ENCODE assay signal across 7 mouse cellular contexts in genomic region chr14:121108439-121109115, GRCm38 (mm10).
DNase-seq lines count a peak whose midpoint lies in the region; ATAC-seq lines count a peak whose summit lies in the region.

No protein-coding gene starts in this region.

- H3K9me3 ChIP-seq in embryonic facial prominence, embryonic 15.5 days (replicated peaks), result no peaks in the 10 kb centered on the region
- H3K9me3 ChIP-seq in intestine, embryonic 16.5 days (ENCODE audit: control insufficient read depth, low read length), result no peaks in the 10 kb centered on the region
- H3K9me3 ChIP-seq in lung, embryonic 15.5 days, result no peaks in the 10 kb centered on the region

- no peak overlapping the region for H3K4me3 ChIP-seq in embryonic facial prominence, embryonic 15.5 days (replicated peaks)
- H3K4me3 ChIP-seq in intestine, embryonic 16.5 days (ENCODE audit: low read length), result no peak overlapping the region
- H3K4me3 ChIP-seq in lung, embryonic 15.5 days, result no peak overlapping the region

- ATAC-seq in embryonic facial prominence, embryonic 15.5 days (ENCODE audit: insufficient number of reproducible peaks, low FRiP score, low TSS enrichment, low read depth), result no peak
- peak; percentile 41 for ATAC-seq in intestine, embryonic 16.5 days
- peak; percentile 31; the same call in 1 of the 2 replicates for ATAC-seq in lung, embryonic 15.5 days (ENCODE audit: borderline replicate concordance, extremely low read depth, low FRiP score, low TSS enrichment)
- ATAC-seq in CD4-positive, CD25-positive, alpha-beta regulatory T cell, adult 4 months, result no peak

- H3K9ac ChIP-seq in embryonic facial prominence, embryonic 15.5 days, result no peak overlapping the region
- no peak overlapping the region for H3K9ac ChIP-seq in intestine, embryonic 16.5 days (ENCODE audit: low read depth, low read length)
- no peak overlapping the region for H3K9ac ChIP-seq in lung, embryonic 15.5 days

- intact Hi-C loops in gastrocnemius, postnatal 14 days (cut with DNase I; ENCODE audit: low total_unique reads), result no loop called here

- no peaks in the 10 kb centered on the region for H3K27me3 ChIP-seq in embryonic facial prominence, embryonic 15.5 days
- no peaks in the 10 kb centered on the region for H3K27me3 ChIP-seq in intestine, embryonic 16.5 days (replicated peaks; ENCODE audit: control insufficient read depth, insufficient read depth, low read length)
- no peaks in the 10 kb centered on the region for H3K27me3 ChIP-seq in lung, embryonic 15.5 days

- H3K4me2 ChIP-seq in embryonic facial prominence, embryonic 15.5 days (replicated peaks), result no peak overlapping the region
- H3K4me2 ChIP-seq in intestine, embryonic 16.5 days (ENCODE audit: low read depth, low read length), result 0 out of 2 replicates have a peak overlapping the region, but pooled peaks have one; percentile 6
- no peak overlapping the region; the same call in 1 of the 2 replicates for H3K4me2 ChIP-seq in lung, embryonic 15.5 days

- DNase-seq in embryo, embryonic 10 days (ENCODE audit: low spot score), result peak; percentile 69
- no peak for DNase-seq in gastrocnemius, postnatal 14 days
- no peak for DNase-seq in urinary bladder, adult 18-20 months (ENCODE audit: low spot score in 2 of 2)

- H3K27ac ChIP-seq in embryonic facial prominence, embryonic 15.5 days (replicated peaks), result peak overlapping the region; percentile 69
- H3K27ac ChIP-seq in intestine, embryonic 16.5 days (ENCODE audit: low read length), result peak overlapping the region; percentile 76
- H3K27ac ChIP-seq in lung, embryonic 15.5 days, result peak overlapping the region; percentile 83

- no peaks in the 10 kb centered on the region; the same call in 1 of the 2 replicates for H3K36me3 ChIP-seq in embryonic facial prominence, embryonic 15.5 days
- H3K36me3 ChIP-seq in intestine, embryonic 16.5 days (ENCODE audit: control insufficient read depth, insufficient read depth, low read length), result no peaks in the 10 kb centered on the region
- H3K36me3 ChIP-seq in lung, embryonic 15.5 days, result no peaks in the 10 kb centered on the region

- 13% methylated on average over 8 of the region's 8 CpGs for WGBS in embryonic facial prominence, embryonic 15.5 days
- 5% methylated on average over 8 of the region's 8 CpGs for WGBS in intestine, embryonic 16.5 days
- WGBS in lung, embryonic 15.5 days, result 5% methylated on average over 8 of the region's 8 CpGs

- peaks cover 66% of the 10 kb centered on the region for H3K4me1 ChIP-seq in embryonic facial prominence, embryonic 15.5 days
- peaks cover 49% of the 10 kb centered on the region for H3K4me1 ChIP-seq in intestine, embryonic 16.5 days (ENCODE audit: control insufficient read depth, insufficient read depth, low read length)
- peaks cover 55% of the 10 kb centered on the region for H3K4me1 ChIP-seq in lung, embryonic 15.5 days

Comparison
In these comparisons a context has a peak if more than half of its experiments do, and no peak if none do; other contexts are left out.
1. ATAC-seq: peak in intestine, embryonic 16.5 days (single experiment) and lung, embryonic 15.5 days (single experiment); none in embryonic facial prominence, embryonic 15.5 days (single experiment) and CD4-positive, CD25-positive, alpha-beta regulatory T cell, adult 4 months (single experiment).
2. Peak in every context shown above with its lines, with median percentiles within 50 percentile points of each other: H3K27ac ChIP-seq.